Mouse (Mus musculus) midbrain, postnatal 0 days (tissue): ENCODE data around the gene Gmpr. TPM values are rescaled to one million over a fixed set of nuclear protein-coding genes. Genes with fewer than 3 reads are reported as not detected.

Source experiments
- ATAC-seq: fragments of 200-750 bp; cut with Nextera tagmentation; 2 replicates; pipeline ENCODE4 v1.8.0; 2017; ENCODE audit warnings: moderate number of reproducible peaks, mild to moderate bottlenecking, moderate TSS enrichment, moderate library complexity; ENCODE audit not compliant: low FRiP score
- DNase-seq: peaks from one replicate; pipeline ENCODE4 v3.0.0-alpha.2; 2015; ENCODE audit warnings: low spot score
- H3K27ac ChIP-seq: fragments of 300-500 bp; sonication (generic); 2 replicates; pipeline ENCODE4 v1.5.1; 2014; ENCODE audit warnings: low read depth, mild to moderate bottlenecking, low read length, mixed read lengths
- H3K27me3 ChIP-seq: fragments of 300-500 bp; sonication (generic); 2 replicates; pipeline ENCODE4 v1.6.1; 2014; ENCODE audit warnings: low read length, control low read depth, mixed read lengths; ENCODE audit not compliant: insufficient read depth
- H3K36me3 ChIP-seq: fragments of 300-500 bp; sonication (generic); 2 replicates; pipeline ENCODE4 v1.6.1; 2014; ENCODE audit warnings: low read length, control low read depth, mixed read lengths; ENCODE audit not compliant: insufficient read depth
- H3K4me1 ChIP-seq: fragments of 300-500 bp; sonication (generic); 2 replicates; pipeline ENCODE4 v1.6.1; 2014; ENCODE audit warnings: mild to moderate bottlenecking, control low read depth, antibody characterized with exemption, low read length, mixed read lengths; ENCODE audit not compliant: insufficient read depth
- H3K4me2 ChIP-seq: fragments of 300-500 bp; sonication (generic); 2 replicates; pipeline ENCODE4 v1.6.1; 2014; ENCODE audit warnings: low read depth, mild to moderate bottlenecking, low read length, mixed read lengths; ENCODE audit not compliant: poor library complexity, severe bottlenecking
- H3K4me3 ChIP-seq: fragments of 300-500 bp; sonication (generic); 2 replicates; pipeline ENCODE4 v1.5.1; 2014; ENCODE audit warnings: low read depth, mild to moderate bottlenecking, low read length, moderate library complexity
- H3K9ac ChIP-seq: fragments of 300-500 bp; sonication (generic); replicated peaks from 2 replicates; pipeline ENCODE4 v1.6.1; 2014; ENCODE audit warnings: mild to moderate bottlenecking, low read length, moderate library complexity, mixed read lengths; ENCODE audit not compliant: poor library complexity, severe bottlenecking
- H3K9me3 ChIP-seq: fragments of 300-500 bp; sonication (generic); 2 replicates; pipeline ENCODE4 v1.6.1; 2016; ENCODE audit warnings: low read length, control low read depth
- CTCF ChIP-seq: IDR thresholded peaks from 2 replicates; pipeline ENCODE4 v1.5.1; 2016; ENCODE audit warnings: antibody characterized with exemption, mild to moderate bottlenecking
- WGBS: fragments of 180-500 bp; shearing (Covaris S2); extraction: QIAGEN DNeasy Blood & Tissue Kit; methylation state at CpG from one replicate; pipeline ENCODE4 v1.1.7; 2014; 5-methylcytosine and 5-hydroxymethylcytosine counted together
- polyA plus RNA-seq: library from polyadenylated mRNA; unstranded; fragments of >200 nt; fragmentation: Nextera tagmentation; extraction: Ambion mirVana; gene quantifications from 2 replicates; pipeline ENCODE4 v1.2.1, GENCODE M21; 2015
- total RNA-seq: library from RNA; depleted of rRNA; stranded (reverse); fragments of >200 nt; gene quantifications from 2 replicates; pipeline ENCODE4 v1.2.3, GENCODE M21; 2014

Gene Gmpr
- total and polyA plus RNA-seq, 2 experiments from 2014 or later, result 29.2 to 36.7 TPM

- H3K36me3 ChIP-seq, result no peaks in the 10 kb centered on the region
- no peaks in the 10 kb centered on the region for H3K9me3 ChIP-seq
- WGBS, result 50% methylated on average over 10 of the region's 10 CpGs
- TF ChIP-seq CTCF, result no peak
- ATAC-seq (no peak), DNase-seq (no peak)
- H3K4me1 ChIP-seq, result no peaks in the 10 kb centered on the region
- H3K4me2 ChIP-seq, result 0 out of 2 replicates have a peak overlapping the region, but pooled peaks have one; percentile 28
- H3K9ac ChIP-seq, result no peak overlapping the region
- peak overlapping the region; percentile 16; the same call in 1 of the 2 replicates for H3K4me3 ChIP-seq
- H3K27ac ChIP-seq, result no peak overlapping the region
- no peaks in the 10 kb centered on the region for H3K27me3 ChIP-seq
Observed at GRCm38 (mm10) chr13:45493846-45494245, 13.4 kb upstream of the Gmpr start.

GRCm38 (mm10) chr13:45498623-45499022, 8.6 kb upstream of the Gmpr start:
- Histone ChIP-seq H3K4me1 (no peaks in the 10 kb centered on the region), H3K27me3 (no peaks in the 10 kb centered on the region), H3K27ac (no peak overlapping the region), H3K9me3 (no peaks in the 10 kb centered on the region), H3K4me2 (no peak overlapping the region), H3K4me3 (no peak overlapping the region), H3K36me3 (no peaks in the 10 kb centered on the region), H3K9ac (no peak overlapping the region)
- WGBS, result 86% methylated on average over 3 of the region's 3 CpGs
- DNase-seq, result no peak
- ATAC-seq, result no peak
- no peak for TF ChIP-seq CTCF

GRCm38 (mm10) chr13:45499391-45499790, 7.9 kb upstream of the Gmpr start:
- no peak for ATAC-seq
- DNase-seq, result no peak
- H3K4me1 ChIP-seq, result no peaks in the 10 kb centered on the region
- no peak overlapping the region for H3K4me3 ChIP-seq
- 94% methylated on average over 3 of the region's 3 CpGs for WGBS
- no peaks in the 10 kb centered on the region for H3K27me3 ChIP-seq
- no peaks in the 10 kb centered on the region for H3K9me3 ChIP-seq
- H3K36me3 ChIP-seq, result no peaks in the 10 kb centered on the region
- no peak overlapping the region for H3K9ac ChIP-seq
- no peak overlapping the region for H3K27ac ChIP-seq
- H3K4me2 ChIP-seq, result no peak overlapping the region
- no peak for TF ChIP-seq CTCF

- no peak for DNase-seq
Observed at GRCm38 (mm10) chr13:45499906-45500305, 7.3 kb upstream of the Gmpr start.

GRCm38 (mm10) chr13:45502791-45503190, 4.5 kb upstream of the Gmpr start:
- Histone ChIP-seq H3K9me3 (no peaks in the 10 kb centered on the region), H3K27ac (no peak overlapping the region), H3K4me1 (no peaks in the 10 kb centered on the region), H3K4me2 (no peak overlapping the region), H3K36me3 (no peaks in the 10 kb centered on the region), H3K27me3 (no peaks in the 10 kb centered on the region), H3K4me3 (no peak overlapping the region), H3K9ac (no peak overlapping the region)
- 92% methylated on average over 5 of the region's 5 CpGs for WGBS
- ATAC-seq (no peak), DNase-seq (no peak)
- no peak for TF ChIP-seq CTCF

More at GRCm38 (mm10) chr13:45499906-45500305, 7.3 kb upstream of the Gmpr start:
- no peak overlapping the region for H3K27ac ChIP-seq
- H3K4me2 ChIP-seq, result no peak overlapping the region
- no peak for ATAC-seq
- TF ChIP-seq CTCF, result no peak
- H3K9ac ChIP-seq, result no peak overlapping the region
- H3K9me3 ChIP-seq, result no peaks in the 10 kb centered on the region
- no peak overlapping the region for H3K4me3 ChIP-seq
- WGBS, result 89% methylated on average over 3 of the region's 3 CpGs
- no peaks in the 10 kb centered on the region for H3K4me1 ChIP-seq
- no peaks in the 10 kb centered on the region for H3K36me3 ChIP-seq
- no peaks in the 10 kb centered on the region for H3K27me3 ChIP-seq

- WGBS, result 93% methylated on average over 3 of the region's 3 CpGs
Observed at GRCm38 (mm10) chr13:45505546-45505945, 1.7 kb upstream of the Gmpr start.

More at GRCm38 (mm10) chr13:45505546-45505945, 1.7 kb upstream of the Gmpr start:
- no peak for ATAC-seq
- no peaks in the 10 kb centered on the region; the same call in 1 of the 2 replicates for H3K4me1 ChIP-seq
- no peak overlapping the region for H3K4me3 ChIP-seq
- no peaks in the 10 kb centered on the region for H3K27me3 ChIP-seq
- no peak overlapping the region for H3K4me2 ChIP-seq
- no peak overlapping the region for H3K9ac ChIP-seq
- H3K36me3 ChIP-seq, result no peaks in the 10 kb centered on the region
- no peak for TF ChIP-seq CTCF
- H3K9me3 ChIP-seq, result no peaks in the 10 kb centered on the region
- H3K27ac ChIP-seq, result no peak overlapping the region
- DNase-seq, result no peak
